ENCODE assay signal across 25 mouse cellular contexts in the genomic region with DNA sequence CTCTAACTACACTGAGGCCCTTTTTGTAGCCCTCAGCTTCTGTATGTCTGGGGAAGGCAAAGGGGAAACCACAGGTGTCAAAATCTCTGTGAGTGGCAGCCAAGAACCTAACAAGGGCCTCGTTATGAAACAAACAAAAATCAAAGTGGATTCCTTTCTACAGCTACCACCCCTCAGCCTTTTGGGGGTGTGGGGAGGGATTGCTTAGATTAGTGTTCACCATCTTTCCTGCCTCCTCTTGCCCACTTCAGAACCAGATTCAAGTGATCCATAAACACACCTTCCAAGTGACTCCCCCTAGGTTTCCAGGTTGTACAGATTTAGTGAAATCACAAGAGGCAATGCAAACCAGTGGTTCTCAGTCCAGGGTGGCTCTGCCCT. TPM values are rescaled to one million over a fixed set of nuclear protein-coding genes. Genes with fewer than 3 reads are reported as not detected.
DNase-seq lines count a peak whose midpoint lies in the region; ATAC-seq and TF ChIP-seq lines count a peak whose summit lies in the region.
"Had no signal": no experiment of that assay in that cellular context is flagged by ENCODE, and none has a peak within 500 bp of the region (broad histone marks: within the 10 kb centered on the region; RNA-seq: fewer than 3 reads in every experiment).

No protein-coding gene starts in this region.

- TF ChIP-seq EP300 in heart, postnatal 0 days (IDR thresholded peaks at IDR 0.05; ENCODE audit: low read depth), result no peak
- TF ChIP-seq EP300 in stomach, postnatal 0 days (optimal IDR thresholded peaks at IDR 0.05), result no peak

- TF ChIP-seq CTCF in heart, postnatal 0 days (IDR thresholded peaks at IDR 0.05; ENCODE audit: low read depth), result no peak
- TF ChIP-seq CTCF in stomach, postnatal 0 days (IDR thresholded peaks at IDR 0.05; ENCODE audit: low read depth), result no peak

- no peak for ATAC-seq in heart, postnatal 0 days (ENCODE audit: insufficient read depth, low read depth)
- ATAC-seq in lung, embryonic 16.5 days (ENCODE audit: low read depth), result no peak
- no peak for ATAC-seq in stomach, embryonic 16.5 days (ENCODE audit: insufficient read depth, low FRiP score)
- no peak for ATAC-seq in stomach, postnatal 0 days (ENCODE audit: low FRiP score, low TSS enrichment)
- ATAC-seq in limb, embryonic 15.5 days (ENCODE audit: insufficient number of reproducible peaks, low FRiP score, low TSS enrichment, low read depth), result no peak
- no peak for ATAC-seq in hindbrain, embryonic 13.5 days (ENCODE audit: low FRiP score)
- ATAC-seq: hindbrain, postnatal 0 days; intestine, embryonic 15.5 days; Patski had no signal

- H3K4me3 ChIP-seq in heart, postnatal 0 days (ENCODE audit: low read depth, low read length), result no peak overlapping the region
- no peak overlapping the region for H3K4me3 ChIP-seq in lung, embryonic 16.5 days (ENCODE audit: low read length)
- no peak overlapping the region for H3K4me3 ChIP-seq in stomach, embryonic 16.5 days (replicated peaks; ENCODE audit: low read length)
- H3K4me3 ChIP-seq in stomach, postnatal 0 days (ENCODE audit: low read depth, low read length), result no peak overlapping the region
- H3K4me3 ChIP-seq in limb, embryonic 15.5 days, result no peak overlapping the region
- no peak overlapping the region for H3K4me3 ChIP-seq in hindbrain, embryonic 13.5 days
- H3K4me3 ChIP-seq: intestine, embryonic 15.5 days; left cerebral cortex, adult 2 months; lung, embryonic 15.5 days; neural tube, embryonic 13.5 days had no signal

- no peaks in the 10 kb centered on the region for H3K36me3 ChIP-seq in heart, postnatal 0 days (replicated peaks; ENCODE audit: control insufficient read depth, insufficient read depth, low read length)
- peaks cover 3% of the 10 kb centered on the region; the same call in 1 of the 2 replicates for H3K36me3 ChIP-seq in lung, embryonic 16.5 days (ENCODE audit: control insufficient read depth, insufficient read depth, low read length)
- H3K36me3 ChIP-seq in stomach, embryonic 16.5 days (ENCODE audit: control insufficient read depth, insufficient read depth, low read length), result no peaks in the 10 kb centered on the region; the same call in none of the 2 replicates
- H3K36me3 ChIP-seq in stomach, postnatal 0 days (ENCODE audit: control insufficient read depth, insufficient read depth, low read length), result no peaks in the 10 kb centered on the region
- peaks cover 22% of the 10 kb centered on the region for H3K36me3 ChIP-seq in limb, embryonic 15.5 days
- H3K36me3 ChIP-seq in hindbrain, embryonic 13.5 days, result peaks cover 44% of the 10 kb centered on the region

- peak overlapping the region; percentile 25; the same call in 1 of the 2 replicates for H3K27ac ChIP-seq in heart, postnatal 0 days (ENCODE audit: low read depth)
- 0 out of 2 replicates have a peak overlapping the region, but pooled peaks have one; percentile 20 for H3K27ac ChIP-seq in lung, embryonic 16.5 days (ENCODE audit: low read length)
- peak overlapping the region; percentile 21 for H3K27ac ChIP-seq in stomach, embryonic 16.5 days (ENCODE audit: low read length)
- H3K27ac ChIP-seq in stomach, postnatal 0 days (replicated peaks), result no peak overlapping the region
- peak overlapping the region; percentile 33; the same call in 1 of the 2 replicates for H3K27ac ChIP-seq in limb, embryonic 15.5 days
- no peak overlapping the region; the same call in 1 of the 2 replicates for H3K27ac ChIP-seq in hindbrain, embryonic 13.5 days
- H3K27ac ChIP-seq: hindbrain, postnatal 0 days; left cerebral cortex, adult 2 months; liver, embryonic 14.5 days; lung, embryonic 15.5 days; neural tube, embryonic 13.5 days had no signal

- DNase-seq in heart, postnatal 0 days (ENCODE audit: low spot score), result no peak
- no peak for DNase-seq in heart, postnatal 36 days
- DNase-seq in lung, postnatal 14 days, result no peak
- DNase-seq in stomach, postnatal 0 days (ENCODE audit: low spot score), result no peak
- DNase-seq: adrenal gland, postnatal 10 days; B cell, adult 2 months; cerebellum, adult 8-10 months; cerebellum, postnatal 25 days; gastrocnemius, postnatal 14 days; kidney, adult 2 months; kidney, postnatal 25 days; right cerebral cortex, postnatal 4 days had no signal

- 48% methylated on average over 1 of the region's 1 CpGs for WGBS in heart, postnatal 0 days
- 22% methylated on average over 1 of the region's 1 CpGs for WGBS in lung, embryonic 16.5 days
- 23% methylated on average over 1 of the region's 1 CpGs for WGBS in stomach, embryonic 16.5 days
- 35% methylated on average over 1 of the region's 1 CpGs for WGBS in stomach, postnatal 0 days
- WGBS in limb, embryonic 15.5 days, result 27% methylated on average over 1 of the region's 1 CpGs
- WGBS in hindbrain, embryonic 13.5 days, result 67% methylated on average over 1 of the region's 1 CpGs

- H3K4me1 ChIP-seq in heart, postnatal 0 days (ENCODE audit: control insufficient read depth, insufficient read depth), result 0 out of 2 replicates have a peak, but pooled peaks cover 3% of the 10 kb centered on the region
- peaks cover 44% of the 10 kb centered on the region for H3K4me1 ChIP-seq in lung, embryonic 16.5 days (replicated peaks; ENCODE audit: control insufficient read depth, insufficient read depth, low read length)
- H3K4me1 ChIP-seq in stomach, embryonic 16.5 days (ENCODE audit: control insufficient read depth, insufficient read depth, low read length), result peaks cover 34% of the 10 kb centered on the region
- H3K4me1 ChIP-seq in stomach, postnatal 0 days (replicated peaks; ENCODE audit: control insufficient read depth, insufficient read depth), result peaks cover 2% of the 10 kb centered on the region; the same call in 1 of the 2 replicates
- H3K4me1 ChIP-seq in limb, embryonic 15.5 days, result peaks cover 53% of the 10 kb centered on the region
- peaks cover 78% of the 10 kb centered on the region for H3K4me1 ChIP-seq in hindbrain, embryonic 13.5 days (replicated peaks)

- no peaks in the 10 kb centered on the region for H3K27me3 ChIP-seq in heart, postnatal 0 days (ENCODE audit: control insufficient read depth, insufficient read depth, low read length)
- H3K27me3 ChIP-seq in lung, embryonic 16.5 days (ENCODE audit: control insufficient read depth, insufficient read depth, low read depth, low read length), result no peaks in the 10 kb centered on the region
- H3K27me3 ChIP-seq in stomach, embryonic 16.5 days (ENCODE audit: control insufficient read depth, insufficient read depth, low read length), result no peaks in the 10 kb centered on the region
- H3K27me3 ChIP-seq in stomach, postnatal 0 days (ENCODE audit: control insufficient read depth, insufficient read depth, low read length), result no peaks in the 10 kb centered on the region
- H3K27me3 ChIP-seq in limb, embryonic 15.5 days, result no peaks in the 10 kb centered on the region
- H3K27me3 ChIP-seq in hindbrain, embryonic 13.5 days, result no peaks in the 10 kb centered on the region
- H3K27me3 ChIP-seq: intestine, embryonic 15.5 days; lung, embryonic 15.5 days; neural tube, embryonic 13.5 days; Patski had no signal

- no peaks in the 10 kb centered on the region for H3K9me3 ChIP-seq in heart, postnatal 0 days (replicated peaks; ENCODE audit: control insufficient read depth, low read length)
- no peaks in the 10 kb centered on the region for H3K9me3 ChIP-seq in lung, embryonic 16.5 days (ENCODE audit: control insufficient read depth, low read length)
- no peaks in the 10 kb centered on the region for H3K9me3 ChIP-seq in stomach, embryonic 16.5 days (replicated peaks; ENCODE audit: control insufficient read depth, low read length)
- no peaks in the 10 kb centered on the region for H3K9me3 ChIP-seq in stomach, postnatal 0 days (ENCODE audit: control insufficient read depth, low read length)
- H3K9me3 ChIP-seq in limb, embryonic 15.5 days, result no peaks in the 10 kb centered on the region
- no peaks in the 10 kb centered on the region for H3K9me3 ChIP-seq in hindbrain, embryonic 13.5 days
- H3K9me3 ChIP-seq: intestine, embryonic 15.5 days; lung, embryonic 15.5 days; neural tube, embryonic 13.5 days had no signal

- no peak overlapping the region for H3K9ac ChIP-seq in heart, postnatal 0 days (replicated peaks; ENCODE audit: low read depth, low read length)
- H3K9ac ChIP-seq in lung, embryonic 16.5 days (ENCODE audit: low read length), result no peak overlapping the region
- no peak overlapping the region for H3K9ac ChIP-seq in stomach, embryonic 16.5 days (ENCODE audit: low read length)
- H3K9ac ChIP-seq in stomach, postnatal 0 days (ENCODE audit: low read length), result no peak overlapping the region
- H3K9ac ChIP-seq in limb, embryonic 15.5 days, result no peak overlapping the region
- H3K9ac ChIP-seq in hindbrain, embryonic 13.5 days, result no peak overlapping the region
- H3K9ac ChIP-seq: liver, embryonic 14.5 days; lung, embryonic 15.5 days; neural tube, embryonic 13.5 days had no signal

- intact Hi-C loops in heart, postnatal 36 days (cut with DNase I), result no loop called here

- H3K4me2 ChIP-seq in heart, postnatal 0 days (ENCODE audit: low read depth, low read length), result no peak overlapping the region
- no peak overlapping the region for H3K4me2 ChIP-seq in lung, embryonic 16.5 days (ENCODE audit: low read depth, low read length)
- H3K4me2 ChIP-seq in stomach, embryonic 16.5 days (ENCODE audit: low read depth, low read length), result no peak overlapping the region
- H3K4me2 ChIP-seq in stomach, postnatal 0 days (replicated peaks; ENCODE audit: low read depth), result no peak overlapping the region
- H3K4me2 ChIP-seq in limb, embryonic 15.5 days, result no peak overlapping the region
- H3K4me2 ChIP-seq in hindbrain, embryonic 13.5 days, result no peak overlapping the region
- H3K4me2 ChIP-seq: heart, embryonic 11.5 days; intestine, embryonic 15.5 days; lung, embryonic 15.5 days; neural tube, embryonic 13.5 days had no signal

RNA-seq across cellular contexts. Expression of a gene that starts 9.0 kb away (rescaled TPM):
- total RNA-seq in heart, postnatal 0 days (2014; rRNA removed; ENCODE audit: low replicate concordance), result 33.7 and 40.8 TPM in 2 replicates
- 5.2 and 5.9 TPM in 2 replicates for polyA plus RNA-seq in heart, postnatal 0 days (2015; fragmentation: Nextera tagmentation; extraction: Ambion mirVana)
- 1 to 10 TPM; 7.5 to 9.2 TPM for total RNA-seq in heart, postnatal 36 days (2021)
- polyA plus RNA-seq in lung, embryonic 16.5 days (2015; fragmentation: Nextera tagmentation; extraction: Ambion mirVana), result 79.7 and 84.3 TPM in 2 replicates
- 86.0 and 93.0 TPM in 2 replicates for polyA plus RNA-seq in stomach, embryonic 16.5 days (2015; fragmentation: Nextera tagmentation; extraction: Ambion mirVana)
- polyA plus RNA-seq in stomach, postnatal 0 days (2015; fragmentation: Nextera tagmentation; extraction: Ambion mirVana), result 30.1 and 34.1 TPM in 2 replicates
- 66.4 and 82.7 TPM in 2 replicates for polyA plus RNA-seq in limb, embryonic 15.5 days (2015; fragmentation: Nextera tagmentation; extraction: Ambion mirVana)
- 79.7 and 82.0 TPM in 2 replicates for polyA plus RNA-seq in hindbrain, embryonic 13.5 days (2015; fragmentation: Nextera tagmentation; extraction: Ambion mirVana)
- total RNA-seq: granulocyte monocyte progenitor cell, adult 5-6 weeks had no signal

Comparison
In these comparisons a context has a peak if more than half of its experiments do, and no peak if none do; other contexts are left out.
1. H3K27ac ChIP-seq: peak in heart, postnatal 0 days (single experiment), lung, embryonic 16.5 days (single experiment), stomach, embryonic 16.5 days (single experiment) and limb, embryonic 15.5 days (single experiment); none in stomach, postnatal 0 days (single experiment) and hindbrain, embryonic 13.5 days (single experiment).